Mouse (Mus musculus) right cerebral cortex, postnatal 10 days (tissue): ENCODE data around the gene Gucy2c.

Experiments
- DNase-seq, 2 experiments: peaks; one replicate each; pipeline ENCODE4 v3.0.0; 2021; ENCODE audit warnings: low spot score in 2 of 2

Gucy2c gene

DNA sequence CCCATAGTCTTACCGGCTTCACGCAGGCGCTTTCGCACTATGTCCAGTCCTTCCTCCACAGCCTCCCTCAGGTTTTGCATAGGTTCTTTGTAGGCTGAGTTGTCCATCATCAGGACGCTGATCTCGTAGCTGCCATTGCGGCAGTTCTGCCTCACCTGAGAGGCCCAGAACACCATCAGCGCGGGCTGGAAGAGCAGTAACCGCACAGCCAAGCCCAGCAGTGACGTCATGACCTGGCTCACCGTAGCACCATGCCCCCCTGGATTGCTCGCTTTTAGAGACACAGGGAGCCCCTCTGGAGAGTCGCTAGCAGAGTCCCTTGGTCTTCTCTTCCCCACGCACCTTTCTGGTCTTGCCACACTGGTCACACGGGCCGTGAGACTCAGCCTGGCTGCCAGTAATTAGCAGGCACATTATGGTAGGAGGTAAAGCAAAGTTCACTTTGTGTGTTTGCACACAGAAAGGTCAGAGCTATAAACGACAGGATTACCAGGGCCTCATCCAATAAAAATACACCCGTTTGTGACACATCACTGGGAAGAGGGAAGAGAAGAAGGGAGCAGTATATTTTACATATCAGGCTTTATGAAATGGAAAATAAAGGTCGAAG lies at the start of gene Gucy2c:
Gucy2c (minus strand) TSS at position 389 of the 610 bp plus-strand sequence.
- no peak for DNase-seq

DNA sequence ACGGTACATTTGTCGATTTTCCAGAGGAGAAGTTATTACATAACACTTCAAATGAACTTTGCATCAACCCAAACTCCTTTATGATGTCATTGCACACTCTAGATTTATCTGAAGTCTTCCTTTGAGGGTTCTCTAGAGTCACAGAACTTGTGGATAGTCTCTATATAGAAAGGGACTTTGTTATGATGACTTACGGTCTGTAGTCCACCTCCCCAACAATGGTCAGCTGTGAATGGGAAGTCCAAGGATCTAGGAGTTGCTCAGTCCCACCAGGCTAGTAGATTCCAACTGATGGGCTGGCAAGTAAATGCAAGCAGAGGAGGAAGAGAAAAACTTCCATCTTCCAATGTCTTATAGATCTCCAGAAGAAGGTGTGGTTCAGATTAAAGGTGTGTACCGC lies 47.1 kb upstream of the Gucy2c start:
- DNase-seq = no peak

DNA sequence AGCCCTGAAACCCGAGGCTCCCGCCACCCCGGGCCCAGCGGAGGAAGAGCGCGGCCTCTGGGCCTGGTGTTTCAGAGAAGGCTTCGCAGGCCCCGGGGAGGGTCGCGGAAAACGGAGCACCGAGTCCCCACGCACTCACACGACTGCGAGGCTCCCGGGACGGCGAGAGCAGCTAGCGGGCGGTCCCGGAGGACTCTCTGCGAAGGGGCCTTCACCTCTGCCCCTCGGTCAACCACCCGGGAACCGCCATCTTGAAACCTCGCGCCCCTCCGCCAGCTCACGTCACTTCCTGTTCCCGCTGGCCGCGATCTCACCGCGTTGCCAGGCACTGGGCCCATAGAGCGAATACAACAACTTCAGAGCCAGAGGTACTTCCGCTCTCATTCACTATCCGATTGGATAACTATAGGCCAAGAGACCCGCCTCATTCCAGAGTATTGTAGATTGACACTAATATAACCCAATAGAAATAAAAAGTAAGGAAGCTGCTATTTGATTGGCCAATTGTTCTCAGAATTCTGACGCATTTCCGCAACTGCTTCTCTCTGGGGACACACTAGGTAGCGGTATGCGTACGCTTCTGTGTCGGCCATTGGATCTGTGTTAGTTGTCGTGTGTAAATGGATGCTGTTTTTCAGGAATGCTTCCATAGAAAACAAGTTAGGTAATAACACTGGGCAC lies 46.5 kb upstream of the Gucy2c start, which contains the start of gene Wbp11:
Wbp11 (minus strand) TSS at position 353 of the 681 bp plus-strand sequence.
- DNase-seq = peak; percentile 98 to 99

DNA sequence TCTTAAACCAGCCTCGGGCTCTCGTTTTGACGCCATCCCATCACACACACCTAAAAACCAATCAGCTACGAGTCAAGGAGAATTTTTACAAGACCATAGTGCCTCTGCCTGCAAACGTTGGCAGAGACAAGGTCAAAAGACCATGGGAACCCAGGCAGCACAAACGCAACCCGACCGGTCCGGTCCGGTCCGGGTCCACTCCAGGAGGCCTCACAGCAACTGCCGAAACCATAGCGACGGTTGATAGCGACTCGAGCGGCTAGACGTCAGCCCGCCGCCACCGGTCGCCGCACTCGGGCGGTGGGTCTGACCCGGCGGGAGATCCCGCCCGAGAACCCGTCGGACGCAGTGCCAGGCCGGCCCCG lies 45.9 kb upstream of the Gucy2c start, which contains the start of gene BC049715:
BC049715 (plus strand) TSS at position 111 of the 365 bp plus-strand sequence.
- DNase-seq = no peak

DNA sequence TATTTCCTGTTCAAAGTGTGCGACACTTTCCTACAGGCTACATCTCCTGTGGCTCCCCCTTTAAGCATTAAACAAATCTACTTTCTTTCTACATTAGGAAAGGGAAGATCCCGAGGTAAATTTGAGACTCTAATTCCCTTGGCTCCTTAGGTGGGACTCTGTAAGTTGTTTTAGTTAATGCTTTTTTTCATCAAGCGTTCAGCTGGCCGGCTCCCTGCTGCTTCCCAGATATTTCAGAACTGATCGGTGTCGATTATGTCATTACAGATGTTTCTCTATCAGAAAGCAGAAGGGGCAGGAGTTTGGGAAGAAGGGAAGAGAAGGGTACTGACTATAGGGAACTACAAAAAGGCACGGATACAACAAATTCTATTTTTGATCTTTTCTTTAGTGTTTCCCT lies 45.6 kb upstream of the Gucy2c start:
- DNase-seq = no peak

DNA sequence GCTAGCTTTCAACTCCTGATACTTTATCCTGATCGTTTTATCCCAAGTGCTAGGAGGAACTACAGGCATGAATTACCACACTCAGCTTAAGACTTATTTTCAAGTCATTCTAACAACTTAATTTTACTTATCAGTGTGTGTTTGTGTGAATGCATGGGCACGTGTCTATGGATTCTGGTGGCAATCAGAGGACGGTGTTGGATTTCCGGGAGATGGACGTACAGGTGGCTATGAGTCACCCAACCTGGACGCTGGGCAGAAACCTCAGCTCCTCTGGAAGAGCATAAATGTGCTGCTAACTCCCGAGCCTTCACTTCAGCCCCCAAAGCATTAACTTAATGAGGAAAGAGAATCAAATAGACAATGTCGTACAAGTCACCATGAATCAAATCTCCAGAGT lies 43.4 kb upstream of the Gucy2c start:
- DNase-seq = no peak

DNA sequence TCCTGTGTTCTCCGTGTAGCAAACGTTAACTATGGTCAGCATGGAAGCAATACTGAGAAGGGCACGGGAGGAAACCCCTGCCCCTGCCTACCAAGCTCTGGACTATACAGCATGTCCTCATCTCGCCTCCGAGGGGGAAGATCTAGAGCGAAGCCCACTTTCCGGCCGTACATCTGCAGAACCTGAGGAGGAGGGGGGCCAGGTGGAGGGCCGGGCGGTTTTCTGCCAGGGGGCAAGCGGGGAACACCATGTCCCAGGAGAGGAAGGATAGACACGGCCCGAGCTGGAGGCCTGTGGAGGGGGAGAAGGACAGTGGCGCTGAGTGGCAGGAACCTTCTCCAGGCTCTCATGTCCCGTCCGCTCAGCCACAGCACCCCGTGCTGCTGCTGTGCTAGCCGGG lies 39.5 kb upstream of the Gucy2c start:
- DNase-seq = no peak

DNA sequence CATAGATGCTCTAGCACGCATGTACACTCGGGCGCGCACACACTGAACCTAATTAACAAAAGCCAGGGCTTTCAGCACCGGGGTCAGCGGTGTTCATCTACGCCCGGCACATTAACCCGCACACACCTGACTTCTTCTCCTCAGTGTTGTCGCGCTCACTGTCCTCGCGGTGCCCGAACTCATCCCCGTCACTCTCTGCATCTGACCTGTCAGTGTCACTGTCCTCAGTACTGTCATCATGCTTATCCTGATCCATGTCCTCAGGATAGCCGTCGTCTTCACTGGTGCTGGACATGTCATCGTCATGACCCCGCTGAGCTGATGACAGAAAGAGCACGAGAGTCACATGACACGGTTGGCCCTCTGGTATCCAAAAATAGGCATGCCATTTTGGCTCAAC lies 38.8 kb upstream of the Gucy2c start:
- no peak for DNase-seq

DNA sequence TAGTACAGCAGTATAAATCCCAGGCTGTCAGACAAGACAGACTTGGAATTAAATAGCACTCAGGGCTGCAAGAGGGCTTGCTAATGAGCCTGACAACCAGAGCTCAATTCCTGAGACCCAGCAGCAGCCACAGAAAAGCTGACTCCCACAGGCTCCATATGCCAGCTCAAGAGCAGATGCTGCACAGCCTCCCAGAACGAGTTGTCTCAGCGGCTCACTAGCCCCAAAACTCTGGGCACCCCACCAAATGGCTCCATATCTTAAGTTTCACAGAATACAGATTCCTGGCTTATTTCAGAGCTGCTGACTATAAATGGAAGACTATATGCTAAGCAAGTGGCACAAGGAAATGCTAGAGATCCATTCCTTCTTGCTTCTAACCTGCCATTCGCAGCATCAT lies 36.0 kb upstream of the Gucy2c start:
- peak; percentile 91 to 94 for DNase-seq

DNA sequence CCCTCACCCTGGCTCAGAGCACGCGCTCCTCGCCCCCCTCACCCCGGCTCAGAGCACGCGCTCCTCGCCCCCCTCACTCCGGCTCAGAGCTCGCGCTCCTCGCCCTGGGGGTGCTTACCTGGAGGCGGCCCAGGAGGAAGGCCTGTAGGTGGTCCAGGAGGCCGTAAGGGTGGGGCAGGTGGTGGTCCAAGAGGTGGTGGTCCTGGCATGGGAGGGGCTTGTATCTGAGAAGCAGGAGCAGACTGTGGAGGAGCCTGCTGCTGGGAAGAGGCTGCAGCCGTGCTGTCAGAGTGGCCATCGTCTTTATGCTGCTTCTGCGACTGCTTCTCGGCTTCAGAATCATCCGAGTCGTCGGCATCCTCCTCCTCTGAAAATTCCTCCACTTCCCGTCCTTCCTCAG lies 35.3 kb upstream of the Gucy2c start:
- DNase-seq = no peak

DNA sequence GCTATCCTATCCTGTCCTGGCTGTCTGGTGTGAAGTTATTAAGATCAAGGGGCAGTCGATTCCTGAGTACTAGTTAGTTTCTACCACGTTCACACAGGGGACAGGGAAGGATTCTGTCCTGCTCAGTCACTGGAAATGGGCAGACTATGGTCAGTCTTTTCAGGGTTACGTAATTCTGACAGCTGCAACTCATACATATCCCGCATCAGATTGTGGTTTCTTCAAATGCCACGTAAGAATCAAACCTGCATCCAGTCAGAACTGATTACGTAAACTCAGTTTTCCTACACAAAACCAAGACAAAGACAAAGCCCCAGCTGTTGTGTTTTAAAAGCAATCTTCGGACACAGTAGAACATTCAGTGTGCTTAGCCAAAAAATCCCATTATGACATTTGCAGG lies 33.8 kb upstream of the Gucy2c start:
- no peak for DNase-seq

DNA sequence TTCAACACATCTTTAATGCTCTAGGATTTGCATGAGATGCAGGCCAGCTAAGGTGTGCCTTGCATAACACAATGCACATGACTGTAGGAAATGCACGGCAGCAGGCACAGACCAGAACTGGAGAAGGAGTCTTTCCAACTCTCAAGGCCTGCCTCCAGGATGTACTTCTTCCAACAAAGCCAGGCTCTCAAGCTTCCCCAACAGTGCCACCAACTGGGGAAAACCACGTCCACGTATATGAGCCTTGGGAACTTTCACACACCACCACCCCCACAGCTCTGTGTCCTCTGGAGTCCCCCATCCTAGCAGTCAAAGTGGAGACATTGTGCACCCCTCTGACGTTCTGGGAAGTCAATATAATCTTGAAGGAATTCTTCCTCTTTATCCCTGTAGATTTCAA lies 31.6 kb upstream of the Gucy2c start:
- DNase-seq = no peak

DNA sequence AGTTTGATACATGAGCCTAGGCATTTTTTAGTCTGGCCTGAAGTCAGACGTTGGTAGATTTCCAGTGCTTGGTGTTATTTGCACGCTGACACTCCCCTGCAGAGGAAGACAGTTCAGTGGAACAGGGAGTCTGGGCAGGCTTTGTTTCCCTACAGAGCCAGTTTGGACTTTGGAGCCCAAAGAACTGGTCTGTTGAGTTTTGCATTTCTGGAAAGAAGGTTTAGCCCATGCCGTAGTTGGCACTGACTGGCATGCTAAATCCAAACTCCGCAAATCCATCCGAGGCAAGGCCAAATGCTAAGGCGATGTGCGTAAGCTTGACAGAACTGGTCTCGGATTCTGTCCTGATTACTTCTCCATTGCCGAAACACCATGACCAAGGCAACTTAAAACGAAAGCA lies 29.6 kb upstream of the Gucy2c start:
- no peak for DNase-seq

DNA sequence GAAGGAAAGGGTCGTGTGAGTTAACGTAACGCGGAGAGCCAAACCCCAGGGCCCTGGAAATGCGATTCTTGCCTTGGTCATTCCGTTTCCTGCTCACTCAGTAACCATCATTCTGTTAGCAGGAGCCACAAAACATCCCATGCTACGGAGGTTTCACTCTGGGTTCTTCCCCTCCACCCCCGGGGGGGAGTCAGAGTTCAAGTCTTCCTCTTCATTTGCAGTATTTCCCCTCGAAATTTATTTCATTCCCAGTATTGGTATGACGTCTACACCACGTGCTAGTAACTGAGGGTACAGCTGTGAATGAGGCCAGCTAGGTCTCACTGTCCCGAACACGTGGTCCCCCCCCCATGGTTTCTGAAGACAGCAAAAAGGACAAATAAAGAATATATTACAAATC lies 28.1 kb upstream of the Gucy2c start:
- DNase-seq = no peak

DNA sequence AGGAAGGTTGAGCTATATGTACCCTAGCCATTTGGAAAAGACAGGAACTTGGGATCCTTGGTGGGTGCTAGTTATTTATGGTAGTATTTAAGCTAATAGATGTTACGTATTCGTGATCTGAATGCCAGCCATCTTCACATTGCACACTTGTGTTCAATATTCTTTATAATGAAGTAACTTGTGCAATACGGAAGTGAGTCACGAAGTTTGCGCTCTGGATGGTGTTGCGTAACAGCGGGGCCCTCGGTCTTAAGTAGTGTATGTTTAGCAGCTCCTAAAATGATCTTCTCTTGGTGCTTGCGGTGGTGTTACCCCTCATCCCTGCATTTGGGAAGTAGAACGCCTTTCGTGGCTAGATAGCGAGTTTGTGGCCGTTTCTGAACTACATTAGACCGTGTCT lies 27.5 kb upstream of the Gucy2c start:
- no peak for DNase-seq

DNA sequence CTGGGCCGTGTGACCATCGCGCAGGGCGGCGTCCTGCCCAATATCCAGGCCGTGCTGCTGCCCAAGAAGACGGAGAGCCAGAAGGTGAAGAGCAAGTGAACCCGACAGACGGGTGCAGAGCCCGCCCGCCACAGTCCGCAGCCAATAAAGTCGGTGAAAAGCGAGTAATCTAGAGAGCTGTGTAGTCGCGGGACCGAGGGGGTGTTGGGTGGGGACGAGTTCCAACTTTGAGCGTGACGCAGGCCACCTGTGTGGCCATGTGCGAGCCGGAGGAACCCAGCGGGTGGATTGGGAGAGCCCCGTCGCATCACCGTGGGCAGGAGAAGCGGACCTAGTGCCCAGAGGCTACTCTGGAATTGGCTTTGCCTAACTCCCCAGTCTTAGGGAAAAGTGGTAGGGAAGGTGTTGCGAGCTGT lies 27.1 kb upstream of the Gucy2c start:
- peak; percentile 54 to 65 for DNase-seq

DNA sequence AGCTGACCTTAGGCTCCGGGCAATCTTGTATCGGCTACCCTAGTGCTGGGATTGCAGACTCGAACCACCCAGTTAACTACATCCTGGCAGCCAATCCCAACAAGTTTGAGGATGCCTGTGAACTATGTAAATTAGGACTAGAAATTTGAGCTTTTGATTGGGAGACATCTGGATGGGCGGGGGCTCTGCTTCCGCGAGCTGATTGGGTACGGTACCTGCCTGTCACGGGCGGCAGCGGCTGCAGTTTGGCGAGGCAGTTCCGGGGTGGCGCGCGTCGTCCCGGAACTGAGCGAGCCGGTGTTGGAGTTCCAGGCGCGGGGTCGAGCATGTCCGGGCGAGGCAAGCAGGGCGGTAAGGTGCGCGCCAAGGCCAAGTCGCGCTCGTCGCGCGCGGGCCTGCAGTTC lies 26.5 kb upstream of the Gucy2c start, which contains the start of gene H2afj:
H2afj (plus strand) TSS at position 231 of the 404 bp plus-strand sequence.
- DNase-seq = peak; percentile 98 to 99

DNA sequence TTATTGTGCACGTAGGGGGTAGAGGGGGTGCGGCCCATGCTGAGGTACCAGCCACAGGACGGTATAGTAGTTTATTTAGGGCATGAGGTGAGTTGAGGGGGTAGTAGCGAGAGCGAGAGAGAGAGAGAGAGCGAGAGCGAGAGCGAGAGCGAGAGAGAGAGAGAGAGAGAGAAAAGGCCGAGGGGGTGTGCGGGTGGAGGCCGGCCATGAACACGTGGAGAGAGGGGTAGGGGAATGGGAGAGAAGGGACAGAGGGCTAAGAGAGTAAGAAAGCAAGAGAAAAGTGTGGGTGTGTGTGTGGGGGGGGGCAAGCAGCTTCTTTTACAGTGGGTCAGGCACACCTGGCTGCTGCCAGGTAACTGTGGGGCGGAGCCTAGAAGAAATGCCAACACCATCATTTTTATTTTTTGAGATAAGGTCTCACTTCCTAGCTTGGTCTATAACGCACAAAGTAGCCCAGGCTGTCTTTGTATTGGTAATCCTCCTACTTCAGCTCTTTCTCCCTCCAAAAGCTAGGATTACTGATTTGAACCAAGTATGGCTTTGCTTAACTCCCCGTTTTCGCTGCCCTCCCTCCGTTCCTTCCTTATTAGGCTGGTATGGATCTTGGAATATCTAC lies 25.9 kb upstream of the Gucy2c start:
- no peak for DNase-seq

DNA sequence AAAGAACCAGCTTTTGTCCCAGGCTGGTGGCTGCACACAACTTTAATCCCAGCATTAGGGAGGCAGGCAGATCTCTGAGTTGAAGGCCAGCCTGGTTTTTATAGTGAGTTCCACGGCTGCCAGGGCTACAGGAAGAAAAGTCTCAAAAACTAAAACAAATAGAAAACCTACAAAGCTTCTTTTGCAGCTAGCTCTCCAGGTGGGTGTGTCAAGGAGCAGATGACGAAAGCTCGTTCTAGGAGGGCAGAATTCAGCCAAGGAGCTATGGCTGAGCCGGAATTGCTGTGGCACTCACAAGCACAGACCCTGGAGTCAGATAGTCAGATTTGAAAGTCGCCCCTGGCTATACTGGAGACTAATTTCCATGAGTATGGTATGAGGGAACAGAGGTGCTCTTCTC lies 25.3 kb upstream of the Gucy2c start:
- no peak for DNase-seq

DNA sequence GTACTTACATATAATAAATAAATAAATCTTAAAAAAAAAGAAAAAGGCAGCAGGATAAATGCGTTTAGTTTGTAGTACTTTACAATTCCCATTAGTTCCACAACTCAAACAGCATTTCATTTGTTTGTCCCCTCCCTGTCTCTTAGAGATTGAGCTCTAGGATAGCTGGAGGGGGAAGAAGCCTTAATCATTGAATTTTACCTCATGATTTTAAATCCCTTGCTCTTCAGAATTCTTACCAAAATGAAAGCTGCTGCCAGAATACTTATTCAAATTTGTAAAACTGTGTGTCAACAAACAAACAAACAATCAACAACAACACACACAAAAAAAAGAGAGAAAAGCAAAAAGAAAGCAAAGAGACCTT lies 23.8 kb upstream of the Gucy2c start:
- DNase-seq = no peak

DNA sequence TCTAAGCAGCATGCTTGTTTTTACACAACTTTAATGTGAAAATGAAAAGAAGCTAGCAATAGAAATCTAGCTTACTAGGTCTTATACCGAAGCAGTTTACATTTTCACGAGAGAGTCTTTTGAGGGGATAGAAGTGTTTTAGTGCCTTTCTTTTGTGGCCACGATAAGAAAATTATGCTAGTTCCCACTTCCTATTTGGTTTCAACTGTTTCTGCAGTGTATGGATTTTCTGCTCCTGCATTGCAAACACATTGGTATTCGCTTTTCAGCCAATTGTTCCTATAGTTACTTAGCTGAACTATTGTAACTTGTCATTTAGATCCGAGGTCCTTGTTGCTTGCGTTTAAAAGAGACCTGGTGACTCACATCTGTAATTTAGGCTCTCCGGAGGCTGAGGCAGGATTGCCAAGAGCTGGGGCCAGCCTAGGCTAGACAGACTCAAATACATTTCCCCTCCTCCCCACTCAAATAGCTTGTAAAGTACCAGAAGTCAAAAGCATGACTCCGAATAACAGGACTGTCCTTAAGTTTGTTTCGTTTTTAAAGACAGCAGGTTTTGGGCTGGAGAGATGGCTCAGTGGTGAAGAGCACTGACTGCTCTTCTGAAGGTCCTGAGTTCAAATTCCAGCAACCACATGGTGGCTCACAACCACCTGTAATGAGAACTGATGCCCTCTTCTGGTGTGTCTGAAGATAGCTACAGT lies 23.3 kb upstream of the Gucy2c start:
- no peak for DNase-seq
